Comparison of ENCODE assay signal across 26 mouse cellular contexts in the genomic region with DNA sequence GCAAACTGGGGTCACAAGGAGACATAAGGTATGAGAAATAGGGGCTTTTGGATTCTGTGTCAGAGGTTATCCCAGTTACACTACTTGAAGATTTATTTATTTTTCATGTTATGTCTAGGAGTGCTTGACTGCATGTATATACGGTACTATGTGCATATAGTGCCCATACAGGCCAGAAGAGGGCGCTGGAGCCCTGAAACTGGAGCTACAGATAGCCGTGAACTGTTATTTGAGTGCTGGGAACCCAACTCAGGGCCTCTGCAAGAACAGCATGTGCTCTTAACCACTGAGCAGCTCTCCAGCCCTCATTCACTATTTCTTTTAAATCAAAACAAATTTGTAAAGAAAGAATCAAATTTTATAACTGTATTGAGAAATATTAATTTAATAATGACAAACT.
DNase-seq lines count a peak whose midpoint lies in the region; ATAC-seq and TF ChIP-seq lines count a peak whose summit lies in the region.
"Had no signal": no experiment of that assay in that cellular context is flagged by ENCODE, and none has a peak within 500 bp of the region (broad histone marks: within the 10 kb centered on the region; RNA-seq: fewer than 3 reads in every experiment).

No protein-coding gene starts in this region.

- no peak overlapping the region for H3K4me3 ChIP-seq in liver, postnatal 0 days (ENCODE audit: low read depth, low read length)
- H3K4me3 ChIP-seq in liver, embryonic 11.5 days (ENCODE audit: low read depth, low read length), result no peak overlapping the region
- no peak overlapping the region for H3K4me3 ChIP-seq in ES-Bruce4 (ENCODE audit: low read depth, low read length)
- H3K4me3 ChIP-seq: forebrain, embryonic 15.5 days; heart, embryonic 13.5 days; hindbrain, embryonic 13.5 days; limb, embryonic 12.5 days; liver, embryonic 13.5 days; lung, embryonic 15.5 days; midbrain, embryonic 15.5 days; myocyte; stomach, embryonic 15.5 days had no signal

- H3K36me3 ChIP-seq in liver, postnatal 0 days (replicated peaks; ENCODE audit: insufficient read depth, low read length), result peaks cover 6% of the 10 kb centered on the region
- peaks cover 5% of the 10 kb centered on the region; the same call in 1 of the 2 replicates for H3K36me3 ChIP-seq in liver, embryonic 11.5 days (ENCODE audit: control insufficient read depth, insufficient read depth, low read length)
- H3K36me3 ChIP-seq in ES-Bruce4 (ENCODE audit: control insufficient read depth, insufficient read depth, low read length, poor library complexity, severe bottlenecking), result peaks cover 7% of the 10 kb centered on the region
- H3K36me3 ChIP-seq in splenic B cell, adult 2 months (ENCODE audit: control insufficient read depth, insufficient read depth, low read length, poor library complexity, severe bottlenecking), result peaks cover 3% of the 10 kb centered on the region

- WGBS in liver, postnatal 0 days (ENCODE audit: insufficient replicate concordance), result 74% methylated on average over 3 of the region's 3 CpGs
- 65% methylated on average over 3 of the region's 3 CpGs for WGBS in liver, embryonic 11.5 days

- no peak overlapping the region for H3K9ac ChIP-seq in liver, postnatal 0 days (replicated peaks)
- no peak overlapping the region for H3K9ac ChIP-seq in liver, embryonic 11.5 days (ENCODE audit: low read depth, low read length)
- H3K9ac ChIP-seq in ES-Bruce4 (ENCODE audit: low read depth, poor library complexity, severe bottlenecking), result no peak overlapping the region
- H3K9ac ChIP-seq: forebrain, embryonic 15.5 days; heart, embryonic 13.5 days; hindbrain, embryonic 13.5 days; limb, embryonic 12.5 days; liver, embryonic 13.5 days; lung, embryonic 15.5 days; midbrain, embryonic 15.5 days; stomach, embryonic 15.5 days had no signal

- no peak overlapping the region for H3K27ac ChIP-seq in liver, postnatal 0 days (ENCODE audit: low read depth)
- H3K27ac ChIP-seq in liver, embryonic 11.5 days (ENCODE audit: low read depth, low read length), result no peak overlapping the region
- no peak overlapping the region for H3K27ac ChIP-seq in ES-Bruce4 (ENCODE audit: insufficient read depth, low read length)
- H3K27ac ChIP-seq: forebrain, embryonic 15.5 days; heart, embryonic 13.5 days; hindbrain, embryonic 13.5 days; kidney, postnatal 0 days; limb, embryonic 12.5 days; liver, embryonic 13.5 days; lung, embryonic 15.5 days; midbrain, embryonic 15.5 days; stomach, embryonic 15.5 days had no signal

- H3K4me1 ChIP-seq in liver, postnatal 0 days (ENCODE audit: insufficient read depth), result no peaks in the 10 kb centered on the region
- no peaks in the 10 kb centered on the region for H3K4me1 ChIP-seq in liver, embryonic 11.5 days (replicated peaks; ENCODE audit: control insufficient read depth, insufficient read depth, low read length)
- no peaks in the 10 kb centered on the region for H3K4me1 ChIP-seq in ES-Bruce4 (ENCODE audit: control insufficient read depth, insufficient read depth, low read length)
- H3K4me1 ChIP-seq: forebrain, embryonic 15.5 days; hindbrain, embryonic 13.5 days; limb, embryonic 12.5 days; midbrain, embryonic 15.5 days; stomach, embryonic 15.5 days had no signal

- H3K4me2 ChIP-seq in liver, postnatal 0 days (ENCODE audit: low read depth, low read length), result no peak overlapping the region
- no peak overlapping the region for H3K4me2 ChIP-seq in liver, embryonic 11.5 days
- H3K4me2 ChIP-seq: forebrain, embryonic 15.5 days; heart, embryonic 13.5 days; hindbrain, embryonic 13.5 days; limb, embryonic 12.5 days; liver, embryonic 13.5 days; lung, embryonic 15.5 days; midbrain, embryonic 15.5 days; stomach, embryonic 15.5 days had no signal

- ATAC-seq in liver, postnatal 0 days, result no peak
- ATAC-seq in liver, embryonic 11.5 days (replicated peaks; ENCODE audit: low FRiP score), result no peak
- ATAC-seq: forebrain, embryonic 15.5 days; midbrain, embryonic 15.5 days had no signal

- H3K9me3 ChIP-seq in liver, postnatal 0 days (ENCODE audit: low read length), result 0 out of 2 replicates have a peak, but pooled peaks cover 2% of the 10 kb centered on the region
- H3K9me3 ChIP-seq in liver, embryonic 11.5 days (ENCODE audit: control insufficient read depth, low read length), result no peaks in the 10 kb centered on the region
- no peaks in the 10 kb centered on the region for H3K9me3 ChIP-seq in ES-Bruce4 (replicated peaks; ENCODE audit: control insufficient read depth, insufficient read depth, low read length, poor library complexity, severe bottlenecking)
- H3K9me3 ChIP-seq: forebrain, embryonic 15.5 days; heart, embryonic 13.5 days; hindbrain, embryonic 13.5 days; limb, embryonic 12.5 days; liver, embryonic 13.5 days; lung, embryonic 15.5 days; midbrain, embryonic 15.5 days; stomach, embryonic 15.5 days had no signal

- TF ChIP-seq CTCF in liver, postnatal 0 days (IDR thresholded peaks at IDR 0.05; ENCODE audit: low read depth), result 0 out of 2 replicates have a peak, but pooled peaks have one; percentile 12
- TF ChIP-seq CTCF in ES-Bruce4 (IDR thresholded peaks at IDR 0.05; ENCODE audit: low read depth, low read length), result peak; percentile 8

- TF ChIP-seq POLR2A in ES-Bruce4 (IDR thresholded peaks at IDR 0.05; ENCODE audit: insufficient read depth, low read length), result no peak

- H3K27me3 ChIP-seq in liver, postnatal 0 days (ENCODE audit: insufficient read depth, low read length), result no peaks in the 10 kb centered on the region
- no peaks in the 10 kb centered on the region for H3K27me3 ChIP-seq in liver, embryonic 11.5 days (replicated peaks; ENCODE audit: control insufficient read depth, insufficient read depth, low read length)
- H3K27me3 ChIP-seq in ES-Bruce4 (ENCODE audit: control insufficient read depth, insufficient read depth, low read length, poor library complexity, severe bottlenecking), result no peaks in the 10 kb centered on the region
- H3K27me3 ChIP-seq in splenic B cell, adult 2 months (ENCODE audit: control insufficient read depth, insufficient read depth, low read length, poor library complexity, severe bottlenecking), result no peaks in the 10 kb centered on the region
- H3K27me3 ChIP-seq: forebrain, embryonic 15.5 days; heart, embryonic 13.5 days; hindbrain, embryonic 13.5 days; limb, embryonic 12.5 days; liver, embryonic 13.5 days; lung, embryonic 15.5 days; midbrain, embryonic 15.5 days; stomach, embryonic 15.5 days had no signal

- no peak for TF ChIP-seq EP300 in liver, postnatal 0 days (IDR thresholded peaks at IDR 0.05; ENCODE audit: low read depth)
- no peak for TF ChIP-seq EP300 in ES-Bruce4 (IDR thresholded peaks at IDR 0.05; ENCODE audit: insufficient read depth, low read depth, low read length)

- no peak for DNase-seq in liver, postnatal 0 days
- DNase-seq in liver, embryonic 11.5 days (ENCODE audit: low spot score), result no peak
- peak; percentile 5 for DNase-seq in NIH3T3 (ENCODE audit: low read depth)
- peak; percentile 34 for DNase-seq in splenic B cell, adult 2 months (ENCODE audit: low read depth, low spot score)
- DNase-seq in lung, postnatal 14 days, result no peak
- DNase-seq in right cerebral cortex, postnatal 25 days, result no peak
- DNase-seq: adrenal gland, postnatal 14 days; cerebellum, adult 8-10 months; gastrocnemius, postnatal 14 days; heart, adult 18-20 months; kidney, adult 2 months; liver, embryonic 13.5 days; lung, postnatal 4 days; right cerebral cortex, postnatal 4 days; thymus, adult 2 months; thymus, postnatal 4 days had no signal

Comparison
In these comparisons a context has a peak if more than half of its experiments do, and no peak if none do; other contexts are left out.
1. DNase-seq: peak in NIH3T3 (single experiment) and splenic B cell, adult 2 months (single experiment); none in liver, postnatal 0 days (single experiment), liver, embryonic 11.5 days (single experiment), lung, postnatal 14 days (single experiment) and right cerebral cortex, postnatal 25 days (single experiment).